Mouse (Mus musculus) gastrocnemius, adult 2 months (tissue): ENCODE measurements around the gene Tas2r113. TPM values are rescaled to one million over a fixed set of nuclear protein-coding genes. Genes with fewer than 3 reads are reported as not detected.
"Not testable (repeated sequence)": the region's sequence is repeated elsewhere in the genome, so short reads cannot be mapped to it uniquely, and the experiment has no call there.

Source experiments
- DNase-seq: peaks from one replicate; pipeline ENCODE4 v3.0.0; 2022
- H3K27ac ChIP-seq: fragments of 200-600 bp; 2 replicates; pipeline ENCODE4 v1.8.1; 2022; ENCODE audit warnings: mild to moderate bottlenecking
- H3K4me3 ChIP-seq: fragments of 200-600 bp; 2 replicates; pipeline ENCODE4 v1.8.1; 2022; ENCODE audit warnings: mild to moderate bottlenecking, moderate library complexity
- CTCF ChIP-seq: fragments of 200-600 bp; IDR thresholded peaks from 2 replicates; pipeline ENCODE4 v1.8.1; 2022; ENCODE audit warnings: antibody characterized with exemption, mild to moderate bottlenecking, moderate library complexity
- intact Hi-C: fragments of 180-260 bp; cut with DNase I; formaldehyde crosslinking; loops from one replicate; pipeline ENCODE4 v1.15.1; 2025
- long read RNA-seq, 2 experiments: library from polyadenylated mRNA; stranded (forward); transcript quantifications; one replicate each; pipeline ENCODE4 v2.0.0; 2021
- total RNA-seq, 2 experiments: library from RNA; stranded (reverse); gene quantifications; 2 replicates each; pipeline ENCODE4 v1.2.3; 2021

Gene Tas2r113
- total RNA-seq = not detected
- long read RNA-seq, experiment 1 = 0 reads
- long read RNA-seq, experiment 2 = 0 reads

DNA sequence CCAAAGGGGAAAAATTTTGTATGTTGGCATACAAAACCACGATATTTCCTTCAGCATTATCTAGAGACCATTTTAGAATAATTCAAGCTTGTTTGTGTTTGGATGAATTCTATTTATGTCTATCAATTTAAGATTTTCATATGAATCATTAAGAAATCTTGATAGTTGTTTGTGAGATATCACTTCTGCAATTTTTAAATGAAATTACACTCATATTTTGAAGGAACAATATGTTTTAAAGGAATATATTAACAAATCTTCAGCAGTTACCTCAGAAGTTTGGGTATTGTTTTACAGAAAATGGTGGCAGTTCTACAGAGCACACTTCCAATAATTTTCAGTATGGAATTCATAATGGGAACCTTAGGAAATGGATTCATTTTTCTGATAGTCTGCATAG lies at the start of gene Tas2r113:
TSS of gene Tas2r113 (plus strand) at position 301 of the 400 bp plus-strand sequence.
- TF ChIP-seq CTCF = no peak
- Histone ChIP-seq H3K27ac (no peak within 1 kb of the TSS), H3K4me3 (no peak within 1 kb of the TSS)
- intact Hi-C loops = no loop called here
- DNase-seq = no peak

DNA sequence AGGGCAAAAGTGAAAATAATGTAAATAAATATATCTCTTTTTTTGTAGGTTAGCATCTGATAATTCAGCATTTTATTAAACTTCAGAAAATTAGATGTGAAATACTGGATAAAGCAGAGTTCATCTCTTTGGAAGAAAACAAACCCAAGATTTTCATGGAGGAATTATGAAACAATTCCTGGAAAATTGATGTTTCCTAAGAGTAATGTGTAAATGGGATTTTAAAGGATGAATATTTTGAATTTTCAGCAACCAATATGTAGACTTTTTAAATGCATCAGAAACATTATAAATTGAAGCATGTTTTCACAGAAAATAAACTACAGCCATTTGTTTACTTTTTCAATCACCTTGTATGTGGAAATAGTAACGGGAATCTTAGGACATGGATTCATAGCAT lies 46.0 kb upstream of the Tas2r113 start, which contains the start of gene Tas2r123:
TSS of gene Tas2r123 (plus strand) at position 301 of the 400 bp plus-strand sequence.
- intact Hi-C loops = no loop called here
- no peak for DNase-seq
- Histone ChIP-seq H3K27ac (no peak within 1 kb of the TSS), H3K4me3 (no peak within 1 kb of the TSS)
- no peak for TF ChIP-seq CTCF

DNA sequence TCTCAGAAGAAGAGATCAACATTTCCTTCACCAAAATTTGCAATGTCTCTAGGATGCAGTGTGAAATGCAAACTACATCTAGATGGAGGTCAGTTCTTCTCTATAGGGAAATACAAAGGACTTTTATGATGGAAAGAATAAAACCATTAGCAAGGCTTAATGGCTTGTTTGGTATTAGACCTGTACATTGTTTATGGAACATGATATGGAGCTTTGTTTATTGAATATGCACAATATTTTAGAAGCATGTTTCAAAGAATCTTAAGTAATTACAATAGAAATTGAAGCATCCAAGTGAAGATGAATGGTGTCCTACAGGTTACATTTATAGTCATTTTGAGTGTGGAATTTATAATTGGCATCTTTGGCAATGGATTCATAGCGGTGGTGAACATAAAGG lies 37.7 kb upstream of the Tas2r113 start, which contains the start of gene Tas2r116:
TSS of gene Tas2r116 (plus strand) at position 301 of the 400 bp plus-strand sequence.
- intact Hi-C loops = no loop called here
- no peak within 1 kb of the TSS for H3K4me3 ChIP-seq
- no peak for TF ChIP-seq CTCF

DNA sequence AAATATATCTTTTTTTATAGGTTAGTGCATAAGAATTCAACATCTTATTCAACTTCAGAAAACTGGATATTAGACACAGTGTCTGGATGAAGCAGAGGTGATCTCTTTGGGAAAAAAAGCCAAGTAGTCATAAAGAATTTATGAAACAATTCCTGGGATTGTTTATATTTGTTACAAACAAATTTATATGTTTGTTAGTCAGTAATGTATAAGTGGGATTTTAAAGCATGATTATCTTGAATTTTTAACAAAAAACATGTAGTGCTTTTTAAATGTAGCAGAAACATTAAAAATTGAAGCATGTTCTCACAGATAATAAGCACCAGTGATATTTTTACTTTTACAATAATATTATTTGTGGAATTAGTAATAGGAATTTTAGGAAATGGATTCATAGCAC lies 25.1 kb upstream of the Tas2r113 start, which contains the start of gene Tas2r110:
TSS of gene Tas2r110 (plus strand) at position 301 of the 400 bp plus-strand sequence.
- TF ChIP-seq CTCF = no peak
- intact Hi-C loops = no loop called here
- no peak within 1 kb of the TSS for H3K27ac ChIP-seq
- DNase-seq = no peak
- no peak within 1 kb of the TSS for H3K4me3 ChIP-seq

More for the DNA sequence above, 37.7 kb upstream of the Tas2r113 start, which contains the start of gene Tas2r116:
- H3K27ac ChIP-seq = no peak within 1 kb of the TSS
- DNase-seq = no peak

DNA sequence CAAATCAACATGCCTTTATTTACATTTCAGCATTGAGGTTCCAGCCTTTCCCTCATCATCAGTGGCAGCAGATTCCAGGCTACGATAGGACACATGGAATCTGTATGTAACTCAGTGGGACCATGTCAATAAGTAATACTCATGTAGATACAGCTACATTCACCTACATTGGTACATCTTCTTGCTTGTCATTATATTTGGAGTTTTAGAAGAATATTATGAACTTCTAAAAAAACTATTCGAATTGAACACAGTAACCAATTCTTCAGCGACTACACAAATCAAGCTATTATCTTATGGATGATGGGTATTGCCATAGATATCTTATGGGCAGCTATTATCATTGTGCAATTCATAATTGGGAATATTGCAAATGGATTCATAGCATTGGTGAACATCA lies 16.5 kb downstream of the Tas2r113 start, which contains the start of gene Tas2r125:
TSS of gene Tas2r125 (plus strand) at position 301 of the 400 bp plus-strand sequence.
- Histone ChIP-seq H3K27ac (no peak within 1 kb of the TSS), H3K4me3 (no peak within 1 kb of the TSS)
- no peak for TF ChIP-seq CTCF
- intact Hi-C loops = no loop called here
- DNase-seq = no peak

DNA sequence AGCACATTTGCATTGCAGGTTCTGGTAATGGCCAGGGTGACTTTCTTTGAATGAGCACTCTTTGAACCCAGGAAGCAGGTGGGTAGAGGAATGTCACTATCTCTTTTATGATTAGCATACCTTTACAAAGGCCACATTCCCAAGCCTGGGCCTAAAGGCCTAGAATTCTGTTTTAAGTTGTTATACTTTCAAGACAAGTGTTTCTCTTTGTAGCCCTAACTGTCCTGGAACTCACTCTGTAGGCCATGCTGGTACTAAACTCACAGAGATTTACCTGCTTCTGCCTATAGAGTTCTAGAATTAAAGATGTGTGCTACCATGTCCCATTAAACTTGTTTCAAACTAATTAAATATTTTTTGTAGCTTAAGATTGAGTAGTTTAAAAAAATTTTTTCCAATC lies 48.6 kb downstream of the Tas2r113 start:
- DNase-seq, H3K4me3 ChIP-seq, intact Hi-C loops, H3K27ac ChIP-seq: not testable (repeated sequence)

Other genes starting within 250 kb of the Tas2r113 start
- gene A630073D07Rik, start 241.5 kb upstream of the Tas2r113 start, total RNA-seq = not detected
- not detected for gene Tas2r120, start 236.1 kb upstream of the Tas2r113 start, total RNA-seq
- gene Tas2r121, start 192.0 kb upstream of the Tas2r113 start, total RNA-seq = not detected
- not detected for gene Tas2r122, start 181.1 kb upstream of the Tas2r113 start, total RNA-seq
- not detected for gene Tas2r115, start 155.0 kb upstream of the Tas2r113 start, total RNA-seq
- gene Tas2r124, start 138.3 kb upstream of the Tas2r113 start, total RNA-seq = not detected
- gene Tas2r102, start 130.9 kb upstream of the Tas2r113 start, total RNA-seq = not detected
- gene Tas2r136, start 114.8 kb upstream of the Tas2r113 start, total RNA-seq = not detected
- not detected for gene Tas2r117, start 90.2 kb upstream of the Tas2r113 start, total RNA-seq
- not detected for gene Tas2r123, start 45.9 kb upstream of the Tas2r113 start, total RNA-seq
- not detected for gene Tas2r116, start 37.6 kb upstream of the Tas2r113 start, total RNA-seq
- not detected for gene Tas2r110, start 25.0 kb upstream of the Tas2r113 start, total RNA-seq
- not detected for gene Tas2r125, start 16.6 kb downstream of the Tas2r113 start, total RNA-seq
- gene Tas2r129, start 58.1 kb downstream of the Tas2r113 start, total RNA-seq = not detected
- gene Tas2r131, start 64.9 kb downstream of the Tas2r113 start, total RNA-seq = not detected
- not detected for gene Tas2r109, start 88.0 kb downstream of the Tas2r113 start, total RNA-seq
- gene Tas2r103, start 144.1 kb downstream of the Tas2r113 start, total RNA-seq = not detected
- gene Tas2r140, start 162.8 kb downstream of the Tas2r113 start, total RNA-seq = not detected
- gene Smim10l1, start 211.9 kb downstream of the Tas2r113 start, total RNA-seq = 100 to 1,000 TPM; 140 to 146 TPM